Mouse (Mus musculus): Measurements from ENCODE around the gene Cog7.

DNA sequence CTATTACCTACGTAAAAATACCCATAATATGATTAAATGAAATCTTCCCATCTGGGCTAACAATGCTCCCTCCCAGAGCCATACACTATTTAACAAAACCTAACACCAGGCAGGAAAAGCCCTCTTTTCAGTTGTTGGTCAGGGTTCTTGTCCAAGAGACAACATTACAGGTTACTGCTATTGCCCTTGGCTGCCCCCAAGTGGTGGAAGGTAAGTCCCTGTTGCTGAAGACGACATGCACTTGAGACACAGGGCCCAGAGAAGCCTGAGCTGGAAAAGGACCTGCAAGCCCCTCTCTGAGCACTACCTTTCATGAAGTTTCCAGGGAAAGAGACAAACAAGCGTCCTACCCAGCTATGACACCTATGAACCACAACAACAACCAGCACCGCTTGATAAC is 6.5 kb downstream of the Cog7 start:
- TF ChIP-seq POLR2A (IDR thresholded peaks at IDR 0.05; ENCODE audit: borderline replicate concordance, extremely low read depth, low read depth, low read length) (no peak), CTCF (IDR thresholded peaks at IDR 0.05; ENCODE audit: insufficient read depth, low read length) (peak; percentile 57)
